Mouse (Mus musculus) testis, adult 2 months (tissue): Measurements from ENCODE around the gene Fam219a.

Experiments
- CTCF ChIP-seq: fragments of 200-500 bp; IDR thresholded peaks from 2 replicates; pipeline ENCODE4 v1.5.1; 2012; ENCODE audit warnings: low read depth, mild to moderate bottlenecking, inconsistent platforms, low read length, moderate library complexity; ENCODE audit not compliant: control insufficient read depth, insufficient read depth, insufficient replicate concordance
- POLR2A ChIP-seq: fragments of 200-500 bp; IDR thresholded peaks from 2 replicates; pipeline ENCODE4 v1.6.1; 2012; ENCODE audit warnings: low read depth, mild to moderate bottlenecking, inconsistent platforms, low read length, moderate library complexity; ENCODE audit not compliant: control insufficient read depth

GRCm38 (mm10) chr4:41505131-41505551 is 64.2 kb downstream of the Fam219a start:
- TF ChIP-seq CTCF = peak; percentile 36; the same call in 1 of the 2 replicates
- TF ChIP-seq POLR2A = no peak
